Mouse (Mus musculus) adrenal gland, adult (tissue): Measurements from ENCODE around the gene Col7a1.
A peak's percentile ranks its signal among the peaks of the same experiment; 100 is the strongest.

Source experiments
- DNase-seq, 2 experiments: peaks; one replicate each; pipeline ENCODE4 v3.0.0; 2022 to 2023; ENCODE audit warnings: low spot score in 1 of 2; ENCODE audit not compliant: inconsistent age in 2 of 2

Col7a1 gene

GRCm38 (mm10) chr9:108983209-108983608 lies 29.8 kb downstream of the Col7a1 start:
- DNase-seq: no peak

DNA sequence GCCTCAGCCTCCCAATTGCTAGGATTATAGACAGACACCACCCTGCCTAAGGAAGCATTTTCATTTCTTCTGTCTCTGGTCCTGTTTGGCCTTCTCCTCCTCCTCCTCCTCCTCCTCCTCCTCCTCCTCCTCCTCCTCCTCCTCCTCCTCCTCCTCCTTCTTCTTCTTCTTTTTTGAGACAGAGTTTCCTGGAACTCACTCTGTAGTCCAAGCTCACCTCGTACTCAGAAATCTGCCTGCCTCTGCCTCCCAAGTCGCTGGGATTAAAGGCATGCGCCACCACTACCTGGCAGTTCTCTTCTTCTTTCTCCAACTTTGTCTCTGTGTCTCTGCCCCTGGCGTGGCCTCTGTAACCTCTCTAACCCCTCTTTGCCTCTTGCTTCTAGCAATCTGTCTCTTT lies 32.3 kb downstream of the Col7a1 start, which contains the start of gene Ucn2:
Ucn2 (plus strand) TSS at position 301 of the 400 bp plus-strand sequence.
- DNase-seq: no peak

- peak; percentile 51 to 60 for DNase-seq
Measured at GRCm38 (mm10) chr9:108987704-108988350, 34.4 kb downstream of the Col7a1 start.

- peak in 1 of 2 experiments; percentile 54 for DNase-seq
Measured at GRCm38 (mm10) chr9:108989802-108990461, 36.5 kb downstream of the Col7a1 start.

DNA sequence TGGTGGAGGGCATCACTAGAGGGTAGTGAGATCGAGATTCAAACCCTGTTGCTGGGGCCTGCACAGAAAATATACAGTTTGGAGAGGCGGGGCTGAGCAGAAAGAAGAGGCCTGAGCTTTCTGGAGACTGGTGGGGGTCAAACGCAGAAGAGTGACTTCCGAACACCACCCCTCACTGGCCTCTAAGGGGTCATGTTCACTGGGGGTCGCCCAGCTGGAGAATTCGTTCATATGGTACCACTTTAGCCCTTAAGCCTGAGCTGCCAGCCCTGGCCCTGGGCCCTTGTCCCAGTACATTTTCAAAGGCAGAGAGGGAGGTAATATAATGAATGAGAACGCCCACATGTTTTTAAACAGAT lies 37.1 kb downstream of the Col7a1 start:
- DNase-seq: peak; percentile 40 to 48

GRCm38 (mm10) chr9:108991428-108992084 lies 38.2 kb downstream of the Col7a1 start, which contains the start of gene Pfkfb4:
TSS of gene Pfkfb4 (plus strand) at chr9:108991778.
- DNase-seq: peak; percentile 98 to 99

DNA sequence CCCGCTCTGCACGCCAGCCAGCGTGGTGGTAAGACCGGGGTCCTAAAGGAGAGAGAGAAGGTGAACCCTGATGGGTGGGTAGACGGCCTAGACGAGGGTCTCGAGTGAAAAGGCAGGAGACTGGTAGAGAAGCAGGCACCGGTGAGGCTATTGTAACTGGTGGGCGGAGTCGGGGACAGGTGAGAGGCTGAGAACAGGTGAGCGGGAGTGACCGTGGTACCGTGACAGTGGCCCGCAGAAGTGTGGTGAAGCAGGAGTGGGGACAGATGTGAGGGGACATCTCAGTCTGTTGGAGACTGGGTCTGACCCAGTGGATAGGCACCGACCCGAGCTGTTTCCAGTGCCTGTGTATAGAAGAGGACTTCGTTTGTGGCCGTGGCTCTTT lies 38.7 kb downstream of the Col7a1 start:
- DNase-seq: no peak

DNA sequence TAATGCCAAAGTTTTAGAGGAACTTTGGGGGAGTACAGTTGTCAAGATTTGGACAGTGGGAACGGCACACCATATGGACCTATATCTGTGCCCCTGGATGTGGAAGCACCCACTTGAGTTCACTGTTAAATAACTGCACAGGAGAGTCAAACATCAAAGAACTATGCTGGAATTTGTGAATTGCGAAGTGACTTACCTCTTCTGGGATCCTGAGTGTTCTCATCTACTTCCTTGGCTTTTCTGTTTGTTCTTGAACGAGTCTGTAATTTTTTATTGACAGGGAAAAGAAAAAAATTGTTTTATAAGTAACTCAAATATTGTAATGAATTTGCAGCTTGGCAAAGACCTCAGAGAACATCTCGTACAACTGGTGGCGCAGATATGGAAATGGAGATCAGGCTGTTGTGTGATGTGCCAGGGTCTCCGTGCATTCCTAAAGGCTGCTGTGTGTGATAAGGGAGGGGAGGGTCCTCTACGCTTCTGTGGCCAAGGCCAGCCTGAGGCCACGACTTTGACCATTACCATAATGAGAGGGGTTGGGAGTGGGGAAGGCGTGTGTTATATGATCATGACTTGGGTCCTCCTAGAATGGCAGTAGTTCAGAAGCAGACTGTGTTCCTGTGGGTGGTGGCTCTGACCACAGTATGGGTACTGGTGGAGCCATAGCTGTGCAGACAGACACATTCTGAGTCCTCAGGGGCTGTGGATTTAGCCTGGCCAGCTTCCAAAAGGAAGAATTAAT lies 39.4 kb downstream of the Col7a1 start:
- peak in 1 of 2 experiments; percentile 46 for DNase-seq

DNA sequence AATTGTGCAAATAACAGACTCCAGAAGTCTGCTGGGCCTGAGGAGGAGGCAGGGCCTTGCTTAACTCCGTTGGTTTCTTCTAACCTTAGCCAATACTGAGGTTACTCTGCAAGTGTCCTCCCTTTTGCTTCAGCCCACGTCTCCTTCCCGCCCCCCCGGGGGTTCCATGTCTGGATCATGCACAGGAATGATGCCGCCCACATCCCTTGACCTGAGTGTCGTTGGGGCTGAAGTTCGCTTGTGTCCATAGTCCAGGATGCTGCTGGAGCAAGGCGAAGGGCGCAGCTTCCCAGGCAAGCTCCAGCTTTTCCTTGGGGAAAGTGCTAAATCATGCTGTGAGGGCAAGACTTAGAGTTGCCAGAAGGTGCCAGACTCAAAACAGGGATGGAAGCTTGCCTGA lies 43.0 kb downstream of the Col7a1 start:
- no peak for DNase-seq

DNA sequence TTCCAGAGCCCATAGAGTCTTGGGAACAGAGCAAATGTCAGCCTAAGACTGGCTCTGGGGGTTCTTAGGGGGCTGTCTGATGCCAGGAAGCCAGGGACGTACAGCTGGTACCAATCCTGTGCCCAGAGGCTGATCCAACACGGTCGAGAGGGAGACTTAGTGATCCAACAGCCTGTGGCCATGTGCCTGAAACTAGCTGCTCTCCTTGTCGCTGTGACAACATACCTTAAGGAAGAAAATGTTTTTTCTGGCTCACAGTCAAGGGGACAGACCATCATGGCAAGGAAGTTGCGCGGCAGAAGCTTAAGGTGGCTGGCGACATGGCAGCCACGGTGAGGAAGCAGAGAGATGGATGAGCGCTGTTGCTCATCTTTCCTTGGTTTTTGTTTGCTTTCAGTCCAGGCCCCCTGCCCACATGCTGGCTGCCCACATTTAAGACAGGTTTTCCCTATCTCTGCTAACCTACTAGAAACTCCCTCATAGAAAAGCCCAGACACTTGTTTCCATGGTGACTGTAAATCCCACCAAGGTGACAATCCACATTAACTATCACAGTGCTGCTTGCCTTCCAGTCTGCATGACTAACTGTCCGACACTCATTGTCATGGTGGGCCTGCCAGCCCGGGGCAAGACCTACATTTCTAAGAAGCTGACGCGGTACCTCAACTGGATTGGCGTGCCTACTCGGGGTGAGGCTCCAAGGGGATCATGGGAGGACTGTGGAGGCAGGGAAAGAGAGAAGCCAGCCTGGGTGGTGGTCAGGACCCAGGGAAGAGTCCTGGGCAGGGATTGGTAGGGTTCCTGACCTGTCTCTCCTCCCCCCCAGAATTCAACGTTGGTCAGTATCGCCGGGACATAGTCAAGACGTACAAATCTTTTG lies 45.1 kb downstream of the Col7a1 start:
- peak in 1 of 2 experiments; percentile 41 for DNase-seq

GRCm38 (mm10) chr9:108999167-108999526 lies 45.8 kb downstream of the Col7a1 start:
- no peak for DNase-seq

- DNase-seq: peak; percentile 67 to 85
Measured at GRCm38 (mm10) chr9:109000726-109001125, 47.3 kb downstream of the Col7a1 start.

- peak in 1 of 2 experiments; percentile 81 for DNase-seq
Measured at GRCm38 (mm10) chr9:109003201-109003600, 49.8 kb downstream of the Col7a1 start.

DNA sequence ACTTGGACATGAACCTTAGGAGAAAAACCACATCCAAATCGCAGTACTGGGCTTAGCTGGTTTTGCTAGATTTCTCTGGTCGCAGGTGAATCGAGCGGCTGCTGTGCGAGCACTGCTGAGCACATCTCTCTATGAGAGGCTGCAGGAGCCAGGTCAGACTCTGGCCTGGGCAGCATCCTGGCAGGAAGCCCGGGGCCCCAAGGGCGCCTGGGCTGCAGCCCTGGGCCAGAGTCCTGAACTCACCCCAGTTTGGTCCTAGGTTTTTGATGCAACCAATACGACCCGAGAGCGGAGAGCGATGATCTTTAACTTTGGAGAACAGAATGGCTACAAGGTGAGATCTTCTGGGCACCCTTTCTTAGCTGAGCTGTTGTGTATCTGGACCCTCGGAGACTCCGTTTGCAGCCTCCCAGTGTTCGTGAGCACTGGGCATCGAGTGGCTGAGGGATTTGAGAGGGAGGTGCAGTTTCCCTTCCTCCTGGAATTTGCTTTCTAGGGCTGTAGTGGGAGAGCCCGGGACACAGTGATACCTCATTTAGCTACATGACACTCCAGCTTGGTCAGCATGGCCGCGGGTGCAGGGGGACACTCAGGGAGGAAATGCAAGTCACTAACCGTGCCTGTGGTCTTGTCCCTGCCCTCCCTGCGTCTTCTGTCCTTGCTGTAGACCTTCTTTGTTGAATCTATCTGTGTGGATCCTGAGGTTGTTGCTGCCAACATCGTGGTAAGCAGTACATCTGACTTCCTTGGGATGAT lies 53.8 kb downstream of the Col7a1 start:
- no peak for DNase-seq

DNA sequence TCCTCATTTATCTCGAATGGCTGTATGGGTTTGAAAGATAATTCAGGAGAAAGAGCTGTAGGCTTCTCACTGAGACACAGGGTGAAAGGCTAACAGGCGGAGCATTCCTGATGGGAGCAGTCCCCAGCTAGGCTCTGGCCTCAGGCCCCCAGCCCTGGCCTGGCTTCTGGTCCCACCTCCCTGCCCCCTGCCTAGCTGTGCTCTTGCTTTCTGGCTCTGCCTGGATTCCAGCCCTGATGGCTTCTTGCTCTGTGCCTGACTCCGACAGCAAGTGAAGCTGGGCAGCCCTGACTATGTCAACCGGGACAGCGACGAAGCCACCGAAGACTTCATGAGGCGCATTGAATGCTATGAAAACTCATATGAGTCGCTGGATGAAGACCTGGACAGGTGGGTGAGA lies 54.7 kb downstream of the Col7a1 start:
- DNase-seq: no peak

DNA sequence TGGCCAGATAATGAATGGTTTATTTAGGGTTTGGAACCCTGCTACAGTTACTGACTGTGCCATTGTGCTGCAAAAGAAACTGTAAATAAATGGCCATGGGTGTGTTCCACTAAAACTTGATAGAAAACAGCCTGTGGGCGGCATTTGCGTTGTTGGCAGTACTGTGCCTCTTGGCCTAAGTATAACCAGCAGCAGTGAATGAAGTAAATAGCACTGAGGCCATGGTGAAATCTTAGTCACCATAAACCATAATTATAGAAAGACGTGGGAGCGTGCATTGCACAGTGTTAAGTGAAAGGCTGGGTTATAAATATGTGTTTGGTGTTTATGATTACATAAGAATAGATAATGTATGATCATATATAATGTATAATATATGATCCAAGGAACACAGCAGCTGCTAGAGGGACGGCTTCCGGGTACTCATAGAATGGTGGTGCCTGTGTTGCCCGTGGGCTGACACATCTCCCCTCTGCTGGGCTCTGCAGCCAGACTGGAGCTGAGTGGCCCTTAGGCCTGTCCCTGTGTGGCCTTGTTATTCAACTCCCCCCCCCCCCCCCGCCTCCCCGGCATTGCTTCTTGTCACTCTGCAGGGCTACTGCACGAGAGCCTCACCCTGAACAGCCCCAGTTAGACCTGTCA lies 55.7 kb downstream of the Col7a1 start:
- no peak for DNase-seq

DNA sequence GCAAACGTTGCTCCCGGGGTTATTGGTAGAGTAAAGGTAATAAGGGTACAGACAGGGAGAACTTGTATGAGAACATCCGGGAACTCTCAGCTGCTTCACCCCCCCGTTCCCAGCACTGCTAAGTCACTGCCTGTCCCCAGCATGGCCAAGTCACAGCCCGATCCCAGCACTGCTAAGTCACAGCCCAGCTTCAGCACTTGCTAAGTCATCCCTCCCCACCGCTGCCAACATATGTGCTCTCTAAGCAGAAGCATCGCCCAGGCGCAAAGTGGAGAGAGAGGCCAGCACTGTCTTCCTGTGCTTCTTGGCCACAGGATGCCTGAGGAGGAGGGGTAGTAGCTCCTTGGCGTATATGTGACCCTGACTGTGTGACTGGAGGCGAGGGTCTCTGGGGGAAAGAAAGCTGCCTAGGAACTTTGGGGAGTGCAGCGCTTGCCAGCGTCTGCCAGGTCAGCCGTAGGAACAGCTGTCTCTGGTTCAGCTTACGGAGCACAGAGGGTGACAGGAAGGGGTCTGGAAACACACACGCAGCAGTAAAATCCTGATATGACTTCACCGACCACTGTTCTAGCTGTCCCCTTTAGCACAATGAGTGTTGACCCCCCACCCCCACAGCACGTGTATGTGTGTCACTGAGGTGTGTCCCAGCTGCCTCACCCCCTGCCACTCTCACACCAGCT lies 56.4 kb downstream of the Col7a1 start:
- DNase-seq: no peak

- no peak for DNase-seq
Measured at GRCm38 (mm10) chr9:109010316-109010690, 56.9 kb downstream of the Col7a1 start.

DNA sequence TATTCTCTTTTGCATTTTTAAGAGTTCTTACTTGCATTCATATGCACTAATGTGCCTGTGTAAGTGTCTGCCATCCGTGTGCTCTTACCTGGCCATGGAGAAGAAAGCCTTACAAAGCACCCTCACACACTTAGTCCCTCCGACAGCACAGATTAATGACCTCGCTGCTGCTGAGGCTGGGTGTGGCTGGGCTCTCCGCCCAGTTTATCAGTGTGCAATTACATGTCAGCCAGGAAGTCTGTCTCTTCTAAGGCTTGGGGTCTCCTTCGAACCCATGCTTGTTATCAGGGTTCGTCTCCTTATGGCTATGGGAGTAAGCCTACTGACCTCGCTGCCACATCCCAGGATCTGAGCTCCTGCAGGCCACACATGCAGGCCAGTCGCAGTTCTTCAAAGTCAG lies 62.0 kb downstream of the Col7a1 start:
- DNase-seq: no peak
